Mouse (Mus musculus): ENCODE measurements around the gene Tnnt3. TPM values are rescaled to one million over a fixed set of nuclear protein-coding genes. Genes with fewer than 3 reads are reported as not detected.
A peak's percentile ranks its signal among the peaks of the same experiment; 100 is the strongest.

Tnnt3 gene
- polyA plus RNA-seq, 1 experiment from 2014 or later = 31.5 TPM

GRCm38 (mm10) chr7:142537181-142537580, 38.5 kb downstream of the Tnnt3 start:
- Histone ChIP-seq H3K4me3 (ENCODE audit: low read depth, low read length) (no peak overlapping the region), H3K9ac (ENCODE audit: low read depth, low read length) (no peak overlapping the region), H3K9me3 (replicated peaks; ENCODE audit: control insufficient read depth, low read length) (no peaks in the 10 kb centered on the region), H3K27me3 (ENCODE audit: control insufficient read depth, insufficient read depth, low read depth, low read length) (no peaks in the 10 kb centered on the region), H3K36me3 (ENCODE audit: control insufficient read depth, insufficient read depth) (no peaks in the 10 kb centered on the region), H3K4me1 (ENCODE audit: control insufficient read depth, low read depth, low read length) (peaks cover 33% of the 10 kb centered on the region), H3K4me2 (ENCODE audit: low read depth, low read length) (no peak overlapping the region), H3K27ac (ENCODE audit: low read length) (peak overlapping the region; percentile 37)
- no peak for ATAC-seq (ENCODE audit: low read depth)
- 72% methylated on average over 5 of the region's 5 CpGs for WGBS (ENCODE audit: insufficient replicate concordance)

DNA sequence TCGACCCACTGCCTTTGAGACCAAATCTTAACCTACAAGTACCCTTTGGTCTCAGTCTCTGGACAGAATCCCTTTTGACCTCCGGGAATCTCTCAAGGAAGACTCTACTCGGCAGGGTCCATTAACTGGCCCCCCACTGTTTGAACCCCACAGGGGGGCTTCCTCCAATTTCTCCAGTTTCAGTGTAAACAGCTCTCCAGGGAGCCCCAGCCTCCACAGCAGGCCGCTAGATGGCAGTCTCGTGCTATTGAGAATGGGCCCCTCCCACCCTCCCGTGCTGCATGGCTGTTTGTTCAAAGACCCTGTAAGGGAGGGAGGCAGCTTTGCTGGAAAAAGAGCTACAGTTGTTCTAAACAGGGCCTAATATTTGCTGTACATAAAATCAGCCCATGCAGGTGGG, 39.2 kb downstream of the Tnnt3 start:
- Histone ChIP-seq H3K27me3 (ENCODE audit: control insufficient read depth, insufficient read depth, low read depth, low read length) (no peaks in the 10 kb centered on the region), H3K27ac (ENCODE audit: low read length) (peak overlapping the region; percentile 37), H3K4me2 (ENCODE audit: low read depth, low read length) (no peak overlapping the region), H3K9me3 (replicated peaks; ENCODE audit: control insufficient read depth, low read length) (no peaks in the 10 kb centered on the region), H3K4me1 (ENCODE audit: control insufficient read depth, low read depth, low read length) (peaks cover 31% of the 10 kb centered on the region), H3K9ac (ENCODE audit: low read depth, low read length) (peak overlapping the region; percentile 10; the same call in 1 of the 2 replicates), H3K36me3 (ENCODE audit: control insufficient read depth, insufficient read depth) (no peaks in the 10 kb centered on the region), H3K4me3 (ENCODE audit: low read depth, low read length) (no peak overlapping the region)
- ATAC-seq (ENCODE audit: low read depth) = no peak
- 14% methylated on average over 6 of the region's 6 CpGs for WGBS (ENCODE audit: insufficient replicate concordance)

DNA sequence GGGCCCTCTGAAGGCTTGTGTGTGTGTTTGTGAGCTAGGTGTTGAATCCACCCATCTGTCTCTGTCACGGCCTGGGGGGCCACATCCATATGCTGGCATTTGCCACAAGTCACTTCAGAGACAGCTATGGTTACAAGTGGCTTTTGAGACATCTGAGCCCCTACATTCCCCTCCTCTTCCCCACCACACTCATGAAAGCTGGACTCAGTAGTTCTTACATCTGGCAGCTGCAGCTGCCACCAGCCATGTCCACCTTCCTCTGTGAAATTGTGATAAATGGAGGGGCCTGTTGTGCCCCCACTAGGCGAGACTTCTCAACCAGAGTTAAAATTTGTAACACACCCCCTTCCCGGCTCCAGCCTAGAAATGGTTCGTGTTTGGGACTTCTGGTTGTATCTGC, 39.7 kb downstream of the Tnnt3 start:
- H3K36me3 ChIP-seq (ENCODE audit: control insufficient read depth, insufficient read depth) = no peaks in the 10 kb centered on the region
- peak overlapping the region; percentile 10; the same call in 1 of the 2 replicates for H3K9ac ChIP-seq (ENCODE audit: low read depth, low read length)
- H3K4me2 ChIP-seq (ENCODE audit: low read depth, low read length) = no peak overlapping the region
- 40% methylated on average over 4 of the region's 4 CpGs for WGBS (ENCODE audit: insufficient replicate concordance)
- peak overlapping the region; percentile 18 for H3K27ac ChIP-seq (ENCODE audit: low read length)
- ATAC-seq (ENCODE audit: low read depth) = no peak
- peaks cover 32% of the 10 kb centered on the region for H3K4me1 ChIP-seq (ENCODE audit: control insufficient read depth, low read depth, low read length)
- H3K9me3 ChIP-seq (replicated peaks; ENCODE audit: control insufficient read depth, low read length) = no peaks in the 10 kb centered on the region
- H3K27me3 ChIP-seq (ENCODE audit: control insufficient read depth, insufficient read depth, low read depth, low read length) = no peaks in the 10 kb centered on the region
- no peak overlapping the region for H3K4me3 ChIP-seq (ENCODE audit: low read depth, low read length)

DNA sequence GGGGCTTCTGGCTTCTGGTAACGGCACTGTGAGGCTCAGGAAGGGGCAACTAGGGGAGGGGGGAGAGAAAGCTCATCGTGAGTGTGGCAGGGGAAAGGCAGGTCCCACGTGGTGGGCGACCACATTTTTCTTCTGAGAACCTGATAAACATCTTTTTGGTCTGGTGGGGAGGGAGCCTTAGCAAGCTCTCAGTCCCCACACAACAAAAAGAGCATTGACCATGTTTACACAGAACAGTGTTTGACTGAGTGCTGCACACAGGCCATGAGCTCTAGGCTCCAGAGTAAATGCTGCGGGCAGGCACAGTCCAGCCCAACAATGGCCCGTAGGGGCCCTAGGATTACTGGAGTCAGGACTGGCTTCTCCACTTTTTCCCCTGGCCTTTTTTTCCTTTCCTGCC, 40.1 kb downstream of the Tnnt3 start:
- Histone ChIP-seq H3K4me1 (ENCODE audit: control insufficient read depth, low read depth, low read length) (peaks cover 28% of the 10 kb centered on the region), H3K27ac (ENCODE audit: low read length) (peak overlapping the region; percentile 18)

DNA sequence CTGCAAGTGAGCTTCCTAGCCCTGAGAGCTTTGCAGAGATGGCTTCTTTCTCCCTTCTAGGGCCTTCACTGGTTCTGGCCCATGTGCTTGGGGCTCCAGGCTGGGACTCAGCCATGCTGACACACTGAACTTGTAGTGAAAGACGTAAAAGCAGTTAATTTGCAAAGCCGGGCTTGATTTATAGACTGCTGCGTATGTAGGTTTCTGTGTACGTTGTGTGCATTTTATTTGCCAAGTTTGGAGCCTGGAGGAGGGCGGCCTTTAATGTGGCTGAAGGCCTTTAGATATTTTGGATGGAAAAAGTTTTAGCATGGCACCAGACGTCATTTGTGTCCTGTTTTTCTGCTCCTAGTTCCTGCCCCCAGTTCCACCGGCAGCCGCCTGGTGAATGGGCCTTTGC, 41.2 kb downstream of the Tnnt3 start:
- 71% methylated on average over 8 of the region's 8 CpGs for WGBS (ENCODE audit: insufficient replicate concordance)
- Histone ChIP-seq H3K9ac (ENCODE audit: low read depth, low read length) (no peak overlapping the region), H3K27me3 (ENCODE audit: control insufficient read depth, insufficient read depth, low read depth, low read length) (no peaks in the 10 kb centered on the region), H3K4me3 (ENCODE audit: low read depth, low read length) (no peak overlapping the region), H3K4me2 (ENCODE audit: low read depth, low read length) (no peak overlapping the region), H3K36me3 (ENCODE audit: control insufficient read depth, insufficient read depth) (no peaks in the 10 kb centered on the region), H3K9me3 (replicated peaks; ENCODE audit: control insufficient read depth, low read length) (no peaks in the 10 kb centered on the region), H3K4me1 (ENCODE audit: control insufficient read depth, low read depth, low read length) (peaks cover 21% of the 10 kb centered on the region), H3K27ac (ENCODE audit: low read length) (peak overlapping the region; percentile 34)
- ATAC-seq (ENCODE audit: low read depth) = no peak

More for the DNA sequence above, 40.1 kb downstream of the Tnnt3 start:
- Histone ChIP-seq H3K4me2 (ENCODE audit: low read depth, low read length) (no peak overlapping the region), H3K27me3 (ENCODE audit: control insufficient read depth, insufficient read depth, low read depth, low read length) (no peaks in the 10 kb centered on the region), H3K36me3 (ENCODE audit: control insufficient read depth, insufficient read depth) (no peaks in the 10 kb centered on the region), H3K9me3 (replicated peaks; ENCODE audit: control insufficient read depth, low read length) (no peaks in the 10 kb centered on the region), H3K9ac (ENCODE audit: low read depth, low read length) (no peak overlapping the region), H3K4me3 (ENCODE audit: low read depth, low read length) (no peak overlapping the region)
- 26% methylated on average over 6 of the region's 6 CpGs for WGBS (ENCODE audit: insufficient replicate concordance)
- ATAC-seq (ENCODE audit: low read depth) = no peak

DNA sequence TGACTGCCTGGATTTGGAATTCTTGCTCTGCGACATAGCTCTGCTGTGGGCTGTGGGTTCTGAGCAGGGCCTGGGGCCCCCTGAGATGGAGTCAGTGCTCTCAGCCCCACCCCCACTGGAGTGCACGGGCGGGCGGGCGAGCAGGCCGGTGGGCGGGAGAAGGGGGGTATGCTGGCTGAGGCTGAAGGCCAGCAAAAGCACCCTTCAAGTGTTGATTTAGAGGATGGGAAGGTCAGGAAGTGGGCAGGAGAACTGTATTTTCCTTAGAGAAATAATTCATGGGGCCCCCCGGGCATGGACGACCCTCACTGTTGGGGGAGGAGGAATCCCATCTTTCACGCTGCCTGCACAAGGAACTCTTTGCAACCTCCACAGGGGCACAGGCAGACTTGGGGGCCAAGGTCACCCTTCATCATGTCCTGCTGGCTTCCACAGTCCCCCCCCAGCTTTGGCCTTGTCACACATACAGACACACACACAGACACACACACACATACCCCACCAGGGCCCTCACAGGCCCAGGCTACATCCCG, 44.2 kb downstream of the Tnnt3 start:
- Histone ChIP-seq H3K27me3 (ENCODE audit: control insufficient read depth, insufficient read depth, low read depth, low read length) (no peaks in the 10 kb centered on the region), H3K27ac (ENCODE audit: low read length) (no peak overlapping the region), H3K4me2 (ENCODE audit: low read depth, low read length) (no peak overlapping the region), H3K9me3 (replicated peaks; ENCODE audit: control insufficient read depth, low read length) (no peaks in the 10 kb centered on the region), H3K9ac (ENCODE audit: low read depth, low read length) (no peak overlapping the region), H3K4me1 (ENCODE audit: control insufficient read depth, low read depth, low read length) (peaks cover 16% of the 10 kb centered on the region), H3K36me3 (ENCODE audit: control insufficient read depth, insufficient read depth) (no peaks in the 10 kb centered on the region), H3K4me3 (ENCODE audit: low read depth, low read length) (no peak overlapping the region)
- no peak for ATAC-seq (ENCODE audit: low read depth)
- 56% methylated on average over 11 of the region's 11 CpGs for WGBS (ENCODE audit: insufficient replicate concordance)

- H3K27me3 ChIP-seq (ENCODE audit: control insufficient read depth, insufficient read depth, low read depth, low read length) = no peaks in the 10 kb centered on the region
- no peaks in the 10 kb centered on the region for H3K36me3 ChIP-seq (ENCODE audit: control insufficient read depth, insufficient read depth)
- no peak overlapping the region for H3K4me2 ChIP-seq (ENCODE audit: low read depth, low read length)
- peaks cover 5% of the 10 kb centered on the region for H3K4me1 ChIP-seq (ENCODE audit: control insufficient read depth, low read depth, low read length)
- no peak for ATAC-seq (ENCODE audit: low read depth)
- no peak overlapping the region for H3K4me3 ChIP-seq (ENCODE audit: low read depth, low read length)
- H3K27ac ChIP-seq (ENCODE audit: low read length) = no peak overlapping the region
- H3K9ac ChIP-seq (ENCODE audit: low read depth, low read length) = no peak overlapping the region
- 71% methylated on average over 7 of the region's 7 CpGs for WGBS (ENCODE audit: insufficient replicate concordance)
- H3K9me3 ChIP-seq (replicated peaks; ENCODE audit: control insufficient read depth, low read length) = no peaks in the 10 kb centered on the region
These were observed 47.3 kb downstream of the Tnnt3 start for GRCm38 (mm10) chr7:142545967-142546366.

GRCm38 (mm10) chr7:142547874-142548273, 49.2 kb downstream of the Tnnt3 start:
- ATAC-seq (ENCODE audit: low read depth) = no peak
- Histone ChIP-seq H3K4me2 (ENCODE audit: low read depth, low read length) (no peak overlapping the region), H3K4me3 (ENCODE audit: low read depth, low read length) (no peak overlapping the region), H3K36me3 (ENCODE audit: control insufficient read depth, insufficient read depth) (no peaks in the 10 kb centered on the region), H3K4me1 (ENCODE audit: control insufficient read depth, low read depth, low read length) (peaks cover 4% of the 10 kb centered on the region), H3K9me3 (replicated peaks; ENCODE audit: control insufficient read depth, low read length) (no peaks in the 10 kb centered on the region), H3K27me3 (ENCODE audit: control insufficient read depth, insufficient read depth, low read depth, low read length) (no peaks in the 10 kb centered on the region), H3K9ac (ENCODE audit: low read depth, low read length) (no peak overlapping the region), H3K27ac (ENCODE audit: low read length) (no peak overlapping the region)
- WGBS (ENCODE audit: insufficient replicate concordance) = 38% methylated on average over 2 of the region's 2 CpGs

GRCm38 (mm10) chr7:142548706-142549105, 50.1 kb downstream of the Tnnt3 start:
- Histone ChIP-seq H3K9me3 (replicated peaks; ENCODE audit: control insufficient read depth, low read length) (no peaks in the 10 kb centered on the region), H3K27ac (ENCODE audit: low read length) (no peak overlapping the region), H3K27me3 (ENCODE audit: control insufficient read depth, insufficient read depth, low read depth, low read length) (no peaks in the 10 kb centered on the region), H3K4me2 (ENCODE audit: low read depth, low read length) (no peak overlapping the region), H3K36me3 (ENCODE audit: control insufficient read depth, insufficient read depth) (no peaks in the 10 kb centered on the region), H3K9ac (ENCODE audit: low read depth, low read length) (no peak overlapping the region), H3K4me1 (ENCODE audit: control insufficient read depth, low read depth, low read length) (peaks cover 4% of the 10 kb centered on the region), H3K4me3 (ENCODE audit: low read depth, low read length) (no peak overlapping the region)
- ATAC-seq (ENCODE audit: low read depth) = no peak
- WGBS (ENCODE audit: insufficient replicate concordance) = 70% methylated on average over 6 of the region's 6 CpGs
